Mouse (Mus musculus) heart, adult 11 months (tissue): ENCODE measurements around the gene Unk.

Experiments used
- DNase-seq: peaks from one replicate; pipeline ENCODE4 v3.0.0; 2022

The Unk gene

DNA sequence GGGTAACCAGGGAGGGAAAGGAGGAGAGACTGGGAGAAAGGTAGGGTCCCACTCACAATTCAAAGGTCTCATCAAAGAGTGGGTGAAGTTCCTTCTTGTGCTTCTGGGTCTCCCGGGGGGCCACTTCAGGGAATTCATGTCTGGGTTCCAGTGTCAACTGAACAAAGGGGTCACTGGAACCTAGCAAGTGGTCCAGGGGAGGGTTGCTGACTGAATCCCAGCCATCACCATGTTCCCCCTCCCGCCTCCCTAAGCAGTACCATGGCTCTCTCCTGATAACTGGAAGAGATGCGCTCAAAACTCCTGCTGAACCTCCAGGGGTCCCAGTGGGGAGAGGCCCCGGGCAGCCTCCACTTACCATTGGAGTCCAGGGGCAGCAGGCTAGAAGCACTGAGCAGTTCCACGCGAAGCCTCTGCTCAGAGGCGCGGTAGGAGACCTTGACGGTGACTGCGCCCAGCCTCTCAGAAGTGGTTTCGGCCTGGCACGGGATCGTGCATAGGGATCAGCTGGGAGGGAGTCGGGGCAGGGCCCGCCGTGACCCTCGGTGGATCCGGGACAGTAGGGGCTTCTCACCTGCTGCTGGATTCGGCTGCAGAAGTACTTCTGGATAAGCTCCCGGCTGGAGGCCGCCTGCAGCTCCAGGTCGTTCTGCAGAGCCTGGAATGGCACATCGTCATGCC is 34.2 kb downstream of the Unk start:
- no peak for DNase-seq

DNA sequence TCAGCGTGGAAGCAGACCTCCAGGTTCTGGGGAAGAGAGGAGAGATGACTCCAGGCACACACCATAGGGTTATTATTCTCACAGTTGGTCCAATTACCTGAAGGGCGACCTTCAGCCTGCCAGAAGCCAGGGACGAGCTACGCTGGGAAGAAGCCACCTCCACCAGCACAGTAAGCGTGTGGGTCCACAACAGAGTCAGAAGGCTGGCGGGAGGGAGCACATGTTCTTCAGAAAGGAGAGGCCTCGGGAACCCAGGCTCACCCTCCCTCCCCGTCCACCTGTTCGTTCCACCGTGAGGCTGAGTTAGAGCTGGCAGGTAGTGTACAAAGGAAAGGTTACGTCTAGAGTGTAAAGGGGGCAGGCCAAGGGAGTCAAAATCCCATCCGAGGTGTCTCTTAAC is 35.2 kb downstream of the Unk start:
- DNase-seq: no peak

DNA sequence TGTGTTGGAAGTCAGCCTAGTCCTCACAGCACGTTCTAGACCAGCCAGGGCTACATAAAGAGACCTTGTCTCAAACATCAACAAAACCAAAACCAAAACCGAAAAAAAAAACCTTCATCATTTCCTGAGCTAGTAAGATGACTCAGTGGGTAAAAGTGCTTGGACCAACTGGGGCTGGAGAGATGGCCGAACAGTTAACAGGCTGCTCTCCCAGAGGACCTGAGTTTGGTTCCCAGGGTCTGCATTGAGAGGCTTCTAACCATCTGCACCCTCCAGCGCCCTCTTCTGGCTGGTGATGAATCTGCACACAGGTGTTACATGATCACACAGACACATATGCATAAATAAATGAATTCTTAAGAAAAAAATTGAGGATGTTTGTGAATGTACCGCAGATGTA is 41.4 kb downstream of the Unk start:
- no peak for DNase-seq

DNA sequence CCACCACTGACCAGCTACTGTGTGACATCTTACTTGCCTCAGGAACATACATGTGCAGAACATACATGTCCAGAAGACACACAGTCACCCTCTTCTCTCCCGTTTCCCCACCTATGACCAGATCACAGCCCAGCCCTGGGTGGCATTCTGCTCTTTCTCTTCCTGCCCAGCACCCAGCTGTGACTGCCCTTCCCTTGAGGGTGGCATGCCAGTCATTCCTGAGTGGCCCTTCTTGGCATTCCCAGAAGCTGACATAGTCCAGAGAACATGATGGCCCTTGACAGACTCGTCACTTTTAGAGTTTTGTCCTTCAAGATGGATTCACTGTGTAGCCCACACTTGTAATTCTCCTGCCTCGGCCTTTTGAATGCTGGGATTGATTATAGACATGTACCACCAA is 42.5 kb downstream of the Unk start:
- no peak for DNase-seq

DNA sequence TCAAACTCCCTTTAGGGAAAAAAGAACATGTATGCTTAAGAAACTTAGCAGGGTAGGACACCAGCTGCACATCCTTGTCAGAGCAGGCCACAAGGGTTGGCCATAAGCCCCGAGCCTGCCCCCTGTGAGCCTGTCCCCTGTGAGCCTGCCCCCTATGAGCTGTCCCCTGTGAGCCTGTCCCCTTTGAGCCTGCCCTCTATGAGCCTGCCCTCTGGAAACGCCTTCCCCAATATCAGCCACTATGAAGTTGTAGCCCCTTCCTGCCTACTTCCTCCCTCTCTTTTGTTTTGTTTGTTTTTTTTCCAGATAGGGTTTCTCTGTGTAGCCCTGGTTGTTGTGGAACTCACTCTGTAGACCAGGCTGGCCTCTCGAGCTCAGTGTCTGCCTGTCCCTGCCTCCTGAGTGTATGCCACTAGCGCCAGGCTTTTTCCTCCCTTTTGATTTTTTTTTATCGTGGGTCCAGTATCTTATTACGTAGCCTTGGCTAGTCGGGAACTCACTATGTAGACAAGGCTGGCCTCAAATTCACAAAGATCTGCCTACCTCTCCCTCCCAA is 44.4 kb downstream of the Unk start:
- no peak for DNase-seq

- no peak for DNase-seq
Measured at GRCm38 (mm10) chr11:116075539-116076265, 45.6 kb downstream of the Unk start.

- no peak for DNase-seq
Measured at GRCm38 (mm10) chr11:116076266-116076540, 46.1 kb downstream of the Unk start.

GRCm38 (mm10) chr11:116076836-116077235 is 46.7 kb downstream of the Unk start:
- DNase-seq: no peak

DNA sequence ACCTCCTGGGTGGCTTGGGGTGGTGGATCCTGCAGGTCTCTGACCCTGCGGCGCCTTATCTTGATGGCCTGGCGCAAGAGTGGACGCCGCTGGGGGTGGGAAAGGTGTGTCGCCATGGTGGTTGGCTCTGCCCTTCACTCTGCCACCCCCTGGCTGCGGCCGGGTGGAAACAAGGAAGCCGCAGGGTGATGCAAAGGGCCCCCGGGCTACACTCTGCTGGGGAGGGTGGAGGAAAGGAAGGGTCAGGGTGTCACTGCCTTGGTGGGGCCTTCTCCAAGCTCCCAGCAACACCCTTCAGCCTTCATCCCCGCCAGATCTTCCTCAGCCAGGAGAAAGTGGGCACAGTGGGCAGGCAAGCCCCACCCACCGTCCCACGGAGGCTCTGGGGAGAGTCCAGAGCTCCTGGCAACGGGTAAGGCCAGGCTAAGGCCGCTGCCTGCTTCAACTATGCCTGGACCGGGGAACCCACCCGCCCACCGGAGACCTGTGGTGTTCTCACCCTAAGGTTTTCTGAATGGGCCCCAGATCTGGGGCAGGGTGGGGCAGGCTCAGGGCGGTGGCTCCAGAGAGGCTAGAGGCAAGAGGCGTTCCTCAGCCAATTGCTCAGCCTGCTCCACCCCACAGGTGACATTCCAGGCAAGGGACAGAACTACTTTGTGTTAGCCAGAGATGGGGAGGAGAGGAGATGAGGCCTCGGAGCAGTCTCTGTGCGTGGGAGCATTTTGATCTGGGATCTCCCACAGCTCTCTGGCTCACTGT is 47.5 kb downstream of the Unk start, which contains the start of gene Unc13d:
Unc13d (minus strand) TSS at position 516 of the 759 bp plus-strand sequence.
- peak; percentile 97 for DNase-seq

DNA sequence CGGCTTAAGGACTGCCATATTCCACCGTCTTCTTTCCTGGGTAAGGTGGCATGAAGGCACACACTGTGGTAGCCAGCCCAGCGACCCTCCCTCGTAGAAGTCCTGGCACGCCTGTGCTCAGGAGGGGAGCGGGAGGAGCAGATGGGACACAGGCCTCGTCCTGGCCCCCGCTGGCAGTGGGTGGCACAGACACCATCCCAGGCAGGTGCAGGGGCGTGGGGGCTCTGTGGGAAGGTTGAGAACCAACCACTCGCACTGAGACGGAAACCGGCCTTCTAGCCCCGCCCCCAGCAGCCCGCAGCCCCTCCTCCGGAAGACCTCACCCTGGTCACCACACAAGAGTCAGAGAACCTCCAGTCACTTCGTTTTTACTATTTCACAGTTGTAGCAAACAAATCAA is 48.1 kb downstream of the Unk start:
- DNase-seq: peak; percentile 97

DNA sequence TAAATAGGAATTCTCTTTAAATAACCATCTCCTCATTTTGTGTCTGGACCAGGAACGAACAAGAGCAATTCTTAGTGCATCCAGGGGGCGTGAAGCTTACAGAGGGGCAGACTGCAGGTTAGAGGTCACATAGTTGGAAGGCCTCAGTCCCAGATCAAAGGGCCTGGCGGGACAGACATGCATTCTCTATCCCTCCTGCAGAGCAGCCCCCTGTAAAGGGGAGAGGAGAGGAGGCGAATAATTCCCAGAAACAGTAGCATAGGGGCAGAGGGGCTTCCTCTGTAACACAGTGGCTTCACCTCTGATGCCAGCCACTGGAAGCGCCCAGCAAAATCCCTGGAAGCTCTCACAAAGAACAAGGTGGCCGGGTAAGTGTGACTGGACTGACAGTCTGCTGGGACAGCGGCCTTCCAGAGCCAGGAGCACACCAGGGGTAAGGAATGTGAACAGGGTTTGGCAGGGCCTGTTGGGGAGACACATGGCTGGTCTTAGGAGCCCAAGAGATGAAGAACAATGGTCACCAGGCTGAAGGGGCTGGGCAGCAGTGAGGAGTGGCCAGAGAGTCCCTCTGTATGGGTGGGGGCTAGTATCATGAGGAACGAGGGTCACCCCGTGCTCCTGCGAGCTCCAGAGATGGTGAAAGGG is 48.7 kb downstream of the Unk start:
- DNase-seq: no peak

DNA sequence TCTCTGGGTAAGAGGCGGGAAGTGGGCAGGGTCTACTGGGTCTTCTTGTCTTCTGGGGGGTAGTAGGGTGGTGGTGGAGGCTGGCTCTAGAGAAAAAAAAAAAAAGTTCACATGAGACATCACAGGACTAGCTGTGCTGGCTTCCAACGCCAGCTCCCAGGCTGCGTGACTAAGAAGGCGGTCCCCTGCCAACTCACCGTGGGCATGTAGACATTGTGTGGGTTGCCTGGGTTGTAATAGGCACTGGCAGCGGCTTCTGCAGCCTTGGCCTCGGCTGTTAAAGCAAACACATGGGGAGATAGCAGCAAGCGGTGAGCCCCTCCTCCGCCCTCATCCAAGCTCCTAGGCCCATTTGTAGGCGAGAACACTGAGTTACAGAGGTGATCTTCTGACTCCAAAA is 49.4 kb downstream of the Unk start:
- DNase-seq: no peak

- DNase-seq: no peak
Measured at GRCm38 (mm10) chr11:116081081-116081480, 51.0 kb downstream of the Unk start.

DNA sequence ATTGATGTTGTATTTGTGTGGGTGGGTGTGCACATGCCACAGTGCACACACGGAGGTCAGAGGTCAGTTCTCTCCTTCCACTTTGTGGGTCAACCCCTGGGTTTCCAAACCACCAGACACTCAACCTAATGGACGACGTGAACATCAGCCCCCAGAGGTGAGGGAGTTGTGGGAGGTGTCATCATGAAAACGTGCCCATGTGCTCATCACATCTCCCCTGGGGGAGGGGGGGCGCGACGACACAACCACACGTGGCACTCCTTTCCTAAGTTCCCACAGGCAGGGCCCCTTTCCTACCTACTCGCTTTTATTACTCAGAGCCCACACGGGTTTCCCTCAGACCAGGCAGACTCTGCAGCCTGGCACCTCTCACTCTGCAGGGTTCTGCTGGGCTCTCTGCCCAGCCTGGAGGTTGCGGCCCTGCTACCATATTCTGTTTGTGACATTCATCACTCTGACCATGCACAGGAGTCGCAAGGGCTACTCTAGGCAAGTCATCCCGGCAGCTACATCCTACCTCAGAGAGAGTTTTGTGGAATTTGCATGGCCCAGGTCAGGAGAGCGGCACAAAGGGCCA is 53.1 kb downstream of the Unk start:
- DNase-seq: peak; percentile 92

DNA sequence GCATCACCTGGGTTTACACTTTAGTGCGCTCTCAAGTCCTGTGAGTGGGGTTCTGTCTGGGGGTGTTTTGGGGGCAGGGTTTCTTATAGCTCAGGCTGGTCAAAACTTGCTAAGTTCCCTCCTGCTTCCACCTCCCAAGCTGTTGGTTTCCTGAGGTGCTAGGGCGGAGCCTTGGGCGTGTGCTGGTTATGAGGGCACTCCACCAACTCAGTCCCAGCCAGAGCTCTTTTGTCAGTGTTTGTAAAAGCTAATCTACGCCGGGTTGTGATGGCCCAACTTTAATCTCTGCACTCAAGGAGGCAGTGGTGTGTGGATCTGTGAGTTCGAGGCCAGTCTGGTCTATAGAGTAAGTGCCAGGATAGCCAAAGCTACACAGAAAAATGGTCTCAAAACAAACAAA is 54.0 kb downstream of the Unk start:
- no peak for DNase-seq

- peak; percentile 100 for DNase-seq
Measured at GRCm38 (mm10) chr11:116086258-116087193, 56.4 kb downstream of the Unk start, which contains the start of gene Wbp2. Gene Wbp2, minus strand, starts transcription at chr11:116086995.

DNA sequence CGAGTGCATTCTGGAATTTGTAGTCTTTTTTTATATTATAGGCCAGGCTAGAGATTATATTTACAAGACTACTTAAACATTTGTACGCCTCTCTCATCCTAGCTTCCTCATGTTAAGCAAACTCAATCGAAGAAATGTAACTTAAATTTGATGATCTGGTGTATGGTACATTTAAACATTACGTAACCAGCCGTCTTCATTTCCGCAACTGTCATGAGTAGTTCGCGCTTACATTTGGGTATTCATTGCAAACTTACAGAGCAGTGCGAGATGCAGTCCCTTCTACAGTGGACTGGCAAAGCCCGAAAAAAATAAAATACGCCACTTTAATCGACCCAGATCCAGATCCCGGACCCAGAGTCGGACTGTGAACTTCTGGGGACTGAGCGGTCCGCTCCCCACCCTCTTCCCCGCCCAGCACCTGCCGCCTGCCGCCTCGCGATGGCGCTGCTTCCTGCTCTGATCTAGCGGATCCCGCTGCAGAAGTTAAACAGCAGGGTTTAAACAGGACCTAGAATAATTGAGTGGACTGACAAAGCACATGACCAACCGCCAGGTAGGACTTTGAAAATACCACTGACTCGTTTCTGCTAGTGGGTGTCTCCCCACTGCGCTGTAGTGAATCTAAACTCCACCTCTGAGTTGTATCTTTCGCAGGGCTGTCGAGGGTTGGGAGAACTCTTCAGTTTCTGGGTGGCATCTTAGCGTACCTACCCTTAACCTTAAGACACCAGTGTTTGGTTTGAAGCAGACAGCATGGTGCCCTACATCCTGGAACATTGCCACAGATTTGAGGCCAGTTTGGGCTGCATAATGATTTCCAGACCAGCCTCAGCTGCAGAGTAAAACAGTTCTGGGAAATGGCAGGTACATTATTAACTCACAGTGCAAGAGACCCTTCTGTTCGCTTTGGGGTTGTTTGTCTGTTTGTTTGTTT is 57.3 kb downstream of the Unk start:
- peak; percentile 99 for DNase-seq

DNA sequence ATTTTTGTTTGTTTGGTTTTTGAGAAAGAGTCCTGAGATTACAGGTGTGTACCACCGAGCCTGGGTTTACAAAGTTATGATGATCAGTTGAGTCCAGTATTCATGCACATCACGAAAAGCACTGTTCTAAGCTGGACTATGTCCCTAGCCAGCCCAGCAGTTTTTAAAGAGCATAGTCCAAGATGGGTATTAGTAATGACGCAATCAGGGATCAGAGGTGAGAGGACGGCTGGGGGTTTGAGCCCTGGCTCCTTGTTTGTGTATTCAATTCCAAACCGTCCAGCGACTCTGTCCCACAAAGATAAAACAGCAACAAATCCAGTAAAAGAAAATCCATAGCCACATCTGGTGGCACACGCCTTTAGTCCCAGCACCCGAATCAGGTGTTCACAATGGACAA is 58.1 kb downstream of the Unk start:
- no peak for DNase-seq

GRCm38 (mm10) chr11:116088741-116089394 is 58.7 kb downstream of the Unk start:
- DNase-seq: peak; percentile 96

GRCm38 (mm10) chr11:116089545-116089944 is 59.4 kb downstream of the Unk start:
- no peak for DNase-seq
